17 mouse cellular contexts compared by ENCODE assay signal in genomic region chr3:94167351-94167750, GRCm38 (mm10). TPM values are rescaled to one million over a fixed set of nuclear protein-coding genes. Genes with fewer than 3 reads are reported as not detected.
"Had no signal": no experiment of that assay in that cellular context is flagged by ENCODE, and none has a peak within 500 bp of the region (broad histone marks: within the 10 kb centered on the region; RNA-seq: fewer than 3 reads in every experiment).

No protein-coding gene starts in this region.

RNA-seq across cellular contexts. Expression of gene Gm10696, which starts 10.6 kb away (rescaled TPM):
- total RNA-seq: heart, postnatal 10 days; heart, postnatal 14 days; heart, postnatal 25 days; heart, postnatal 36 days; heart, postnatal 4 days; hematopoietic stem cell, adult 5-6 weeks; hindbrain, postnatal 0 days; layer of hippocampus, adult 18-20 months; layer of hippocampus, adult 2 months; layer of hippocampus, postnatal 10 days; layer of hippocampus, postnatal 14 days; layer of hippocampus, postnatal 25 days; layer of hippocampus, postnatal 36 days; left cerebral cortex, adult 18-20 months; left cerebral cortex, adult 2 months; left cerebral cortex, adult 8-10 months had no signal

RNA-seq across cellular contexts. Expression of gene Gm5286, which starts 29.2 kb away (rescaled TPM):
- total RNA-seq: heart, postnatal 10 days; heart, postnatal 14 days; heart, postnatal 25 days; heart, postnatal 36 days; heart, postnatal 4 days; hematopoietic stem cell, adult 5-6 weeks; hindbrain, postnatal 0 days; layer of hippocampus, adult 18-20 months; layer of hippocampus, adult 2 months; layer of hippocampus, adult 8-10 months; layer of hippocampus, postnatal 10 days; layer of hippocampus, postnatal 14 days; layer of hippocampus, postnatal 25 days; layer of hippocampus, postnatal 36 days; left cerebral cortex, adult 18-20 months; left cerebral cortex, adult 2 months; left cerebral cortex, adult 8-10 months had no signal
